ENCODE assay signal across 1 mouse cellular context in genomic region chr5:125440583-125441233, GRCm38 (mm10).
TF ChIP-seq lines count a peak whose summit lies in the region.

No protein-coding gene starts in this region.

TF ChIP-seq in MEL, 35 proteins besides CTCF, POLR2A, EP300 and RAD21:
- TF ChIP-seq USF1 (IDR thresholded peaks at IDR 0.05; ENCODE audit: low read depth, low read length) (no peak), E2F4 (IDR thresholded peaks at IDR 0.05; ENCODE audit: borderline replicate concordance, low read depth, low read length) (peak; percentile 83; the same call in 1 of the 2 replicates), SMC3 (IDR thresholded peaks at IDR 0.05; ENCODE audit: low read depth, low read length) (no peak), ZC3H11A (IDR thresholded peaks at IDR 0.05; ENCODE audit: low read depth, low read length) (no peak), BHLHE40 (IDR thresholded peaks at IDR 0.05; ENCODE audit: borderline replicate concordance, low read depth, low read length) (no peak), MEF2A (IDR thresholded peaks at IDR 0.05; ENCODE audit: extremely low read depth, insufficient replicate concordance, low read depth, low read length, poor library complexity, severe bottlenecking) (no peak), GATA1 (IDR thresholded peaks at IDR 0.05; ENCODE audit: low read depth, low read length) (no peak), TCF12 (IDR thresholded peaks at IDR 0.05; ENCODE audit: low read depth, low read length) (0 out of 2 replicates have a peak, but pooled peaks have one; percentile 5), MXI1 (IDR thresholded peaks at IDR 0.05; ENCODE audit: low read depth, low read length) (no peak), HCFC1 (IDR thresholded peaks at IDR 0.05; ENCODE audit: low read depth, low read length) (peak; percentile 45; the same call in 1 of the 2 replicates), POLR2AphosphoS5 (IDR thresholded peaks at IDR 0.05; ENCODE audit: borderline replicate concordance, low read depth, low read length) (no peak), TAL1 (IDR thresholded peaks at IDR 0.05; ENCODE audit: low read length) (no peak), ZNF384 (IDR thresholded peaks at IDR 0.05; ENCODE audit: low read depth, low read length) (no peak), GABPA (IDR thresholded peaks at IDR 0.05; ENCODE audit: low read depth, low read length) (no peak), ETS1 (IDR thresholded peaks at IDR 0.05; ENCODE audit: low read depth, low read length) (no peak; the same call in 1 of the 2 replicates), SIN3A (IDR thresholded peaks at IDR 0.05; ENCODE audit: low read length) (peak; percentile 49), MYC (IDR thresholded peaks at IDR 0.05; ENCODE audit: low read depth, low read length) (peak; percentile 58), MYB (IDR thresholded peaks at IDR 0.05; ENCODE audit: low read depth, low read length) (no peak), MAFK (IDR thresholded peaks at IDR 0.05; ENCODE audit: borderline replicate concordance, low read depth, low read length) (no peak), RCOR1 (IDR thresholded peaks at IDR 0.05; ENCODE audit: low read depth, low read length) (peak; percentile 49), CHD1 (IDR thresholded peaks at IDR 0.05; ENCODE audit: low read depth, low read length) (peak; percentile 34; the same call in 1 of the 2 replicates), ZKSCAN1 (IDR thresholded peaks at IDR 0.05; ENCODE audit: low read depth, low read length) (no peak), POLR2AphosphoS2 (IDR thresholded peaks at IDR 0.05; ENCODE audit: low read length) (no peak), TBP (IDR thresholded peaks at IDR 0.05; ENCODE audit: low read depth, low read length) (peak; percentile 60; the same call in 1 of the 2 replicates), CHD2 (IDR thresholded peaks at IDR 0.05; ENCODE audit: low read length) (no peak), UBTF (IDR thresholded peaks at IDR 0.05; ENCODE audit: borderline replicate concordance, insufficient read depth, low read depth, low read length) (no peak), USF2 (IDR thresholded peaks at IDR 0.05; ENCODE audit: borderline replicate concordance in 1 of 2, insufficient read depth in 1 of 2, low read depth in 1 of 2, low read length in 2 of 2) (no peak), NELFE (IDR thresholded peaks at IDR 0.05; ENCODE audit: low read depth, low read length) (peak; percentile 42), MAZ (IDR thresholded peaks at IDR 0.05; ENCODE audit: low read depth, low read length) (peak; percentile 31; the same call in 1 of the 2 replicates), ZMIZ1 (IDR thresholded peaks at IDR 0.05; ENCODE audit: low read depth, low read length) (no peak), JUND (IDR thresholded peaks at IDR 0.05; ENCODE audit: low read depth, low read length) (no peak), MAX (IDR thresholded peaks at IDR 0.05; ENCODE audit: low read length) (peak; percentile 40; the same call in 1 of the 2 replicates), KAT2A (conservative IDR thresholded peaks at IDR 0.05; ENCODE audit: low read depth, low read length) (peak; percentile 15; the same call in 1 of the 2 replicates), ELF1 (IDR thresholded peaks at IDR 0.05; ENCODE audit: low read depth, low read length) (no peak), NRF1 (IDR thresholded peaks at IDR 0.05; ENCODE audit: insufficient read depth, low read depth, low read length, poor library complexity, severe bottlenecking) (no peak)
